Mouse (Mus musculus) adrenal gland, adult 18-20 months (tissue): Measurements from ENCODE around the gene Ovol2. TPM values are rescaled to one million over a fixed set of nuclear protein-coding genes. Genes with fewer than 3 reads are reported as not detected.

ENCODE experiments used
- DNase-seq, 2 experiments: peaks; one replicate each; pipeline ENCODE4 v3.0.0; 2021 to 2022; ENCODE audit warnings: low spot score in 2 of 2
- total RNA-seq, 2 experiments: library from RNA; stranded (reverse); gene quantifications; 1 replicate in 1 of 2; 2 replicates in 1 of 2; pipeline ENCODE4 v1.2.3; 2021

Gene Ovol2
- total RNA-seq, 2 experiments from 2014 or later = not detected

DNA sequence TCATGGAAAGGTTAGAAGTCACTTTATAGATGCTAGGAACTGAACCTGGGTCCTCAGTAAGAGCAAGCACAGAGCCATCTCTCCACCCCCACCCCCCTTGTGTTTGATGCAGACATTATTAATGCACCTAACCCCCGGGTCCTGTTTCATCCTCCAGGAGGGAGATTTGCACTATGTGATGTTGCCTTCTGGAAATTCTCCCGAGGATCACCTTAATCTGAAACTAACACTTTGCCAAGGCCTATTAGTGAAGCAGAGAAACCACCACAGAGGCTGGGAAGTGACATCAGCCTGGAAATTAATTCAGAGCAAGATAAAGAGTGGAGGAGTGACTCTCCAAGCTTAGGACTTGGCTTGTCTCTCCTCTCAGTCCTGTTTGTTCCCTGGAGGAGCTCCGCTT lies 7.7 kb downstream of the Ovol2 start:
- DNase-seq = no peak

GRCm38 (mm10) chr2:144311372-144311771 lies 20.6 kb downstream of the Ovol2 start:
- DNase-seq = no peak

DNA sequence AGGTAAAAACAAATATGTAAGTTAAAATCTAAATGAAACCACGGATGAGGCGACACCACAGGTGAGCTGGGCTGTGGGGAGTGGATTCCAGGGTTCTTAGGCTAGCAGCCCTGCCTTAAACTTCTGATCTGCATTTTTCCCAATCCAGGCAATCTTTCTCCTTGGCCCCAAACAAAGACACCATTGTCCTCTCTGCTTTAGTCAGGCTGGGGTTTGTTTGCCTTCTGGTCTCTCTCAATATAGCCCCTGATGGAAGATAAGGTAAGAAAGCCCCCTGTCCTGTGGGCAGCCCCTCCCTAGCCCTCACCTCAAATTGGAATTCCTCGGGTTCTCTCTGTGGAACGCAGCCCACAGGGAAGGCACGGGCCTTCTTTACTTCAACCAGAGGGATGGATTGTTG lies 21.7 kb downstream of the Ovol2 start:
- no peak for DNase-seq

- no peak for DNase-seq
Measured at GRCm38 (mm10) chr2:144308561-144308960, 23.4 kb downstream of the Ovol2 start.

DNA sequence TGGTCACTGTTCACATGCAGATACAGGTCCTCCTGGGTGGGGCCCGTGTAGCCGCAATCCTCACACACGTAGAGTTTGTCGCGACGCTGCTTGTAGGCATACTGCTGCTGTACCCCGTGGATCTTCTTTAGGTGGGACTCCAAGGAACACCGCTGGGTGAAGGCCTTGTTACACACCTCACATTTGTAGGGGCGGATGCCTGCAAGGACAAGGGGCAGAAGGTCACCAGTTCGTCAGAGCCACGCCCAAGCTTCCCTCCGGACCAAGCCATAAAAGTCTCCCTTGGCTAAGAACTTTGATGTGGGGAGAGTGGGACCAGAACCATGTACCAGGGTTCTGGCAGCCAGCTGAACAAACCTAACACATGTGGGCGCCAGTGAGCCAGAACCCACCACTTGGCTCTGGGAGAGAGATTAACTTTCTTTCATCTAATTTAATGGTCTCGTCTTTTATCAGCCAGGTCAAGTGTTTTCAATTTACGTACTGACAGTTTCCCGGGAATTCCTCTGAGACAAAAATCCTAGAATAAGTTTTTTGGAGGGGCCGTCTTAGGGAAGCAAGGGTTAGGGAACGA lies 26.1 kb downstream of the Ovol2 start:
- no peak for DNase-seq

GRCm38 (mm10) chr2:144301101-144301500 lies 30.8 kb downstream of the Ovol2 start:
- no peak for DNase-seq

DNA sequence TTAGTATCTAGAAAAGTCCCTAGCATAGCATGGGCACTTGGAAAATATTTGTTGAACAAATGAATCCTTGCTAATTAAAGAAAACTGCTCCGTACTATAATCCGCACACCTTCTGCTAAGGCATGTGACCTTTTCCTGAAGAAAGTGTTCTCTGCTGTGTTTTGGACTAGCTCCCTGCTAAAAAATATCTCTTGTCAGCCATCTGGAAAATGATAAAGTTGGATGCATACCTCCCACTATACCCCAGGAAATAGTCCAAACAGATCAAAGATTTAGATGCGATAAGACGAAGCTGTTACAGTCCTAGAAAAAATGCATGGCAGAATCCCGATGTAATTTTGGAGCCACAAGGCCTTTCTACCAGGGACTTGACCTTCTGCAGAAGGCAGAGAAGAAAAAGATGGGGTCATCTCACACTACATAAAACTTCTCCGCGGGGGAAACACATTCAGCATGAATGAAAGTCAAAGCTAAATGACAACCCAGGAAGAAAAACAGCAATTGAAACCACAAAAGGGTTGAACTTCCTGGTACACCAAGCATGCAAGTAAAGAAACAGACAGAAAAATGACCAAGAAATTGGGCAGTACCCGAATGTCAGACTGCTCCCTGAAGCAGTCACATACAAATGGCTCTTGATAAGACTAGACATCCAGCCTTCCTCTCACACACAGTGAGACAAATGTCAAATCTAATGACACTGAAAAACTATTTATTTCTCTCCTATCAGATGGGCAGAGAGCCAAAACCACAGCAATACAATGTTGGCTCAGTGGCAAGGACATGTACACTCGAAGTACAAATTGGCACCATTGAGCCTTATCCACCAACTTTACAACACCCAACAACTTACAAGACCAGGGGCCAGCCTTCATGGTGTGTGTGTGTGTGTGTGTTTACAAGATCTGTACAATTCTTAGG lies 31.9 kb downstream of the Ovol2 start:
- DNase-seq = peak in 1 of 2 experiments; percentile 21

DNA sequence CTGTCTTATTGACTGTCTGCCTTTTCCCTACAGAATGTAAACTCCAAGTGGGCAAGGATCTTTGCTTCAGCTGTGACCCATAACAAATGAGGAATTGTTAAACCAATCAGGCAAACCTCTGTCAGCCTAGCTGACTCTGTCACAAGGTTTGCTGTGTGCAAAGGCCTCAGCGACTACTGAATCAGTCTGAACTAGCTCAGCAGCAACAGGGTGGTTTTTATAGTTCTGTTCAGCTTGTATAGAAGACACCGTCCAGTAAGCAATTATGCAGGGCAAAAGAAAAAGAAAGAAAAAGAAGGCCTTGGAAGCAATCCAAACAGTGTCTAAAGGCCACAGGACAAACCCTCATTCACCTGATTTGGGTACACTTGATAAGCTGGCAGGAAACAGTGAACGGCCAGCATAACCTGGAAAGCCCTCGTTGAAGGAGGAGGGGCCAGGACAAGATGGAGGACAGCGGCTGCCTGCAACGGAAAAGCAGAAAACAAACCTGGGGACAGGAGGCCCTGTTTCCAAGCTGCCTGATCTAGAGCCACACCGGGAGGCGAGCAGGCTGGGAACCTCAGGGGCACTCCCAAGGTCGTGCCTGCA lies 36.7 kb downstream of the Ovol2 start:
- no peak for DNase-seq

GRCm38 (mm10) chr2:144291600-144292305 lies 40.2 kb downstream of the Ovol2 start:
- DNase-seq = no peak

- DNase-seq = no peak
Measured at GRCm38 (mm10) chr2:144290321-144290720, 41.6 kb downstream of the Ovol2 start.

DNA sequence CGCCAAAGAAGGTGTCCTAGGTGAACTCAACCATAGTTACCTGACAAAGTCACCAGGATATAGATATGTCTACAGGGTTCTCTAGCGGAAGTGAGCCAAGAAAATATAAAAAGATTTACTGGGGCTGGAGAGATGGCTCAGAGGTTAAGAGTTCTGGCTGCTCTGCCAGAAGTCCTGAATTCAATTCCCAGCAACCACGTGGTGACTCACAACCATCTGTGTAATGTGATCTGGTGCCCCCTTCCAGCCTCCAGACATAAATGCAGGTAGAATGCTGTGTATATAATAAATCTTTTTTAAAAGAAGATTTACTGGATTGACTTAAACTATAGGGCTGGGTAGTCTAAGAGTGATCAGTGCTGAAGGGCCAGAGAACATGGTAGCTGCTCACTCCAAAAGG lies 50.5 kb downstream of the Ovol2 start:
- DNase-seq = no peak

DNA sequence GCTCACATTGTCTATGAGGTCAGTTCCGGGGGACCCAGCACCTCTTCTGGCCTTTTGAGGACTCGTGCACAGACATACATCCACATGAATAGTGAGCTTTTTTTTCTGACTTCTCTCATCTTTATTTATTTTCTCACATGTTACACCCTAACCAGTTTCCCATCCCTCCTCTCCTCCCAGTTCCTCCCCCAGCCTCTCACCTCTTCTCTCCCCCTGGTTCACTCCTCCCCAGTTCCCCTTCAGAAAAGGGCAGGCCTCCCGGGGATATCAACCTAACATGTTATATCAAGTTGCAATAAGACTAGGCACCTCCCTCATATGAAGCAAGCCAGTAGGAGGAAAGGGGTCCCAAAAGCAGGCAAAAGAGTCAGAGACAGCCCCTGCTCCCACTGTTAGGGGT lies 51.4 kb downstream of the Ovol2 start:
- DNase-seq = no peak

- peak; percentile 76 to 84 for DNase-seq
Measured at GRCm38 (mm10) chr2:144279742-144280141, 52.2 kb downstream of the Ovol2 start.

DNA sequence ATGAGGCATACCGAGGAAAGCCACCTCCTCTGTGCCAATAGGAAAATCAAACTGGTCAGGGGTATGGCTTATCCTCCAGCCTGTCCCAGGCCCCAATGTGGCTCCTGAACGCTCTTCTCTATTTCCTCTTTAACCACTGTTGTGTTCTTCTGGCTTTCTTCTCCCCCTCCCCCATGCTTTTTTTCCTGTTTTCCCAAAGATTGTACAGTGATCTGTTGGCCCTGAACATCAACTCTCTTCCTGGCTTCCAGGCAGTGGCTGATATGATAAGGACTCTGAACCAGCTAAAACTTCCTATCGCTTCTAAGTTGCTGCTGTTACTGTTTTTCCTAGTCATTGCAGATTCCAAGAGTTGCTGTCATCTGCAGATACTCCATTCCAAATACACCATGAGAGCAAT lies 55.1 kb downstream of the Ovol2 start:
- no peak for DNase-seq

GRCm38 (mm10) chr2:144274741-144275140 lies 57.2 kb downstream of the Ovol2 start:
- DNase-seq = no peak

GRCm38 (mm10) chr2:144272088-144272487 lies 59.9 kb downstream of the Ovol2 start:
- no peak for DNase-seq

- peak; percentile 87 to 90 for DNase-seq
Measured at GRCm38 (mm10) chr2:144270507-144271420, 61.2 kb downstream of the Ovol2 start, which contains the start of the genes Mgme1 and Snx5. TSS of gene Mgme1 (plus strand) at chr2:144270663. TSS of gene Snx5 (minus strand) at chr2:144270906.

DNA sequence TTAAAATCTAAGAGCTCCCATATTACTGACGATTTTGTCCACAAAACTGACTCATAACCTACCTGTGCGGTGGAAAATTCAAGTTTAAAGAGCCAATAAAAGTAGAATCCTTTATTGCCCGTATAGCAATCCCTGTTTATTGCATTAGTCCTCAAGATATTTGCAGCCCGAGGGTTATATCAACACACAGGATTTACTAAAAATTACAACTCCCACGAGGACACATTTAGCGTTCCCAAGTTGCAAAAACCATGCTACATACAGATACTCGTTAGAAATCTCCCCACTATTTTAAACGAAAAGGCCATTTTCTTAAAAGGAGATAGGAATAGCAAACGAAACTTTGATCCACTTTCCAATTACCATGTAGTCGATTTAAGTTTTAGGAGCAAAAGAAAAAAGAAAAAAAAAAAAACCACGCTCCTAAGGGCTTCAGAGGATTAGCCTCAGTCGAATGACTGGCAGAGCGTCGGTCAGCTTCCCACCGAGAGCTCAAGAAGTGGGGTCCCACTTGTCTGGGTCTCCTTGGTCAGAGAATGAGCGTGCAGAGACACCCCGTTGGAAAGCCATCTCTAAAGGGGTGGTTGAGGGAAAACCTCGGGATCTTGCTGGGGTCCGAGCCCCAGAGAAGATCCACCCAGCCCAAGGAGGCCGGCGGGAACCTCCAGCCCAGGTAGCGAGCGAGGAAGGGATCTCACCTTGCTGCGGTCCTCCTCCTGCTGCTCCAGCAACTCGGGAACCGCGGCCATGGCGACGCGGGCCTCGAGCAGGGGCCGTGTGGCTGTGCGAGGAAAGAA lies 62.1 kb downstream of the Ovol2 start:
- no peak for DNase-seq

GRCm38 (mm10) chr2:144269306-144269650 lies 62.7 kb downstream of the Ovol2 start:
- DNase-seq = no peak
